Mouse (Mus musculus): ENCODE results near the gene Timm8a2.

DNA sequence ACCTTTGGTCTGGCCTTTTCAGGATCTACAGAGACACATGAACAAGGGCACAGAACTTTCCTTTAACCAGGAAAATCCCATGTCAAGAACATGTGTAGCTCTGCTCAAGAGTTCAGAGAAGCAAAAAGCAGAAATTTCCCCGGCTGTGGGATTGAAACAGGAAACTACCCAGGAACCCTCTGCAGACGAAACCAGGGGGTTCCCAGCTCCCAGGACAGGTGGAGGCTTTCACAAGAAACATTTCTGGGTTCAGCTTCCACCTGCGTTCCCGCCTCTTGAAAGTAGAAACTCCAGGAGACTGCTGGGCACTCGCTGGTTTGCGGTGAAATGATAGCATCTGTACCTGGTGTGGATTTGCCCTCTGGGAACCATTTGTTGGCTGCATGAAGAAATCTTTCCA is 22.4 kb downstream of the Timm8a2 start:
- TF ChIP-seq ZNF384 (IDR thresholded peaks at IDR 0.05; ENCODE audit: low read depth, low read length) (no peak), ZC3H11A (IDR thresholded peaks at IDR 0.05; ENCODE audit: borderline replicate concordance, low read depth, low read length) (no peak)
